Mouse (Mus musculus): ENCODE measurements around the gene Tnfrsf19.

Gene Tnfrsf19

DNA sequence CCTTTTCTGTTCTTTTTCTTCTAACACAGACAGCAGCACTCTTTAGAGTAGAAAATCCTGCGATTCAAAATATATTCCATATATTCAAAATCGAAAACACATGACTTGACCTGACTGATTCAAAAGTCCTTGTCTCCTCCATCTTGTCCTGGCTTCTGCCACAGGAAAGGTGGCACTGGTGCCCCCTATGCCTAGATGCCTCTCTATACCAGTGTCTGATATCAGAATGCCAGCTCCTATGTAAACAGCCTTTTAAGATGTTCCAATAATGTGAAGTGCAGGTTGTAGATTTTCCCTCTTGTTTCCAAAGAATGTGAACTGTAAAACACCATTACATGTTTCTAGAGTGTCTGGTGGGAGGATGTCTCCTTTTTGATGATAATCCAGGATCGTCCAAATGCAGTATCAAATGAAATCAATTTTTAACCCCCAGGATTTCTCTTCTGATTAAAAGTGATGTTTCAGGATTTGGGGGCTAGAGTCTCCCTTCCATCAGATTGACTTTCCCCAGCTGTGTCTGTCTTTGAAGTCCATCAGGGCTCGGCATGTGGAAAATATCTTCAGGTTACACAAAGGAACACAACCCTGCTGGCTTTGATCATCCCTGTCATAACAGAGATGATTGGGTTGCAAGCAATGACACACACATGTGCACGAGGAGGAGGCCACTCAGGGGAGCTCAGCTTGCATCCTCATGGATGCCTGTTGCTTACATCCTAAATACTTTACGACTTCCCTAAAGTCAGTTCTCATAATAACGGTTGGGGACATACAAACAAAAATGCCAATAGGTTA, 82.1 kb downstream of the Tnfrsf19 start:
- no peak for DNase-seq (ENCODE audit: low spot score)

DNA sequence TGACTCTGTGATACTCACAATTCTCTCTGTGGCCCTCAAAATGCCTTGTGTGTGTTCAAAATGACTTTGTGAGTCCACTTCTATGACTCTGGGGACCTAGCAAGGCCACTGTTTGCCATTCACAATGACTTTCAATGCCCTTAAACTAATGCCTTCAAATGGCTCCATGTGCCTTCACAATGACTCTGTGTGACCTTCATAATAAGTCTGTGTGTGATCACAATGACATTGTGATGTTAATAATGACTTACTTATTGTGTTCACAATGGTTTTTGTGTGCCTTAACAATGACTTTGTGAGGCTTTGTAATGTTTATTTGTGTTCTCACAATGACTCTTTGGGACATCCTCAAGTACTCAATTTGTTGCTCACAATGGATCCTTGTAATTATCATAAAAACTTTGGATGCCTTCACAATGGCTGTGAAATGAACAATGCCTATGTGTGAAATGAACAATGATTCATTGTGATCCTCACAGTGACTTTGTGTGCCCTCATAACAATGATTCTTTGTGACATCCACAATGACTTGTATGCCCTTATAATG, 88.6 kb downstream of the Tnfrsf19 start:
- DNase-seq (ENCODE audit: low spot score) = no peak

GRCm38 (mm10) chr14:60937481-60938039, 108.7 kb downstream of the Tnfrsf19 start:
- no peak for DNase-seq (ENCODE audit: low spot score)

GRCm38 (mm10) chr14:60935705-60936104, 110.6 kb downstream of the Tnfrsf19 start:
- DNase-seq (ENCODE audit: low spot score) = no peak

DNA sequence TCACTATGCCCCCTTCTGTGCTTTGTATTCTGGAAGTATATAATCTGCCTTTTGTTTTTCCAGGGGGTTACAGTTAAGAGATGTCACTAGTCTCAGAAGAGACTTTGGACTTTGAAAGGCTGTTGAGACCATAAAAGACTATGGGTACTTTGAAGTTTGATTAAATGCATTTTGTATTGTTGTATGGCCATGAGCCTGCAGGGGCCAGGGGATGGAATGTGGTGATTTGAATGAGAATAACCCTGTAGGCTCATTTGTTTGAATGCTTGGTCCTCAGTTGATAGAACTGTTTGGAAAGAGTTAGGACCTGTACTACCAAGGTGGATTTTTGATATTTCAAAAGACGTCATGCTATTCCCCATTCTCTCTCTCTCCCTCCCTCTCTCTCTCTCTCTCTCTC, 120.3 kb downstream of the Tnfrsf19 start:
- DNase-seq (ENCODE audit: low spot score) = no peak

GRCm38 (mm10) chr14:60916661-60917060, 129.6 kb downstream of the Tnfrsf19 start:
- DNase-seq (ENCODE audit: low spot score) = no peak

Measured in T-cell, adult 2 months (primary cell).